Mouse (Mus musculus) ovary, adult 18-20 months (tissue): ENCODE measurements around the gene Kif5a.

ENCODE experiments used
- DNase-seq: peaks from one replicate; pipeline ENCODE4 v3.0.0; 2022; ENCODE audit warnings: low spot score, mixed read lengths

The Kif5a gene

GRCm38 (mm10) chr10:127190398-127191190 lies 72.6 kb downstream of the Kif5a start:
- DNase-seq = no peak

GRCm38 (mm10) chr10:127189651-127190381 lies 73.3 kb downstream of the Kif5a start, which contains the start of gene Arhgef25:
Gene Arhgef25 (minus strand): TSS chr10:127190083.
- peak; percentile 37 for DNase-seq

GRCm38 (mm10) chr10:127189116-127189650 lies 74.0 kb downstream of the Kif5a start:
- DNase-seq = no peak

GRCm38 (mm10) chr10:127188465-127189115 lies 74.6 kb downstream of the Kif5a start:
- no peak for DNase-seq

- no peak for DNase-seq
These were observed 75.1 kb downstream of the Kif5a start for GRCm38 (mm10) chr10:127188079-127188453.

- DNase-seq = no peak
These were observed 75.6 kb downstream of the Kif5a start for GRCm38 (mm10) chr10:127187371-127188078.

GRCm38 (mm10) chr10:127186451-127186850 lies 76.7 kb downstream of the Kif5a start:
- DNase-seq = no peak

GRCm38 (mm10) chr10:127185506-127185905 lies 77.6 kb downstream of the Kif5a start:
- no peak for DNase-seq

- DNase-seq = no peak
These were observed 78.0 kb downstream of the Kif5a start for GRCm38 (mm10) chr10:127185101-127185500.

GRCm38 (mm10) chr10:127183759-127184158 lies 79.4 kb downstream of the Kif5a start:
- no peak for DNase-seq

GRCm38 (mm10) chr10:127182624-127183023 lies 80.5 kb downstream of the Kif5a start:
- DNase-seq = no peak

- DNase-seq = no peak
These were observed 81.6 kb downstream of the Kif5a start for GRCm38 (mm10) chr10:127181566-127181965.

- no peak for DNase-seq
These were observed 82.5 kb downstream of the Kif5a start for GRCm38 (mm10) chr10:127180695-127181047.

GRCm38 (mm10) chr10:127179871-127180694 lies 83.1 kb downstream of the Kif5a start, which contains the start of gene Slc26a10:
Gene Slc26a10 (minus strand): TSS chr10:127180645.
- no peak for DNase-seq

- no peak for DNase-seq
These were observed 84.7 kb downstream of the Kif5a start for GRCm38 (mm10) chr10:127178286-127179027.

GRCm38 (mm10) chr10:127177719-127178118 lies 85.4 kb downstream of the Kif5a start:
- no peak for DNase-seq

GRCm38 (mm10) chr10:127177235-127177634 lies 85.9 kb downstream of the Kif5a start:
- no peak for DNase-seq

GRCm38 (mm10) chr10:127176756-127177155 lies 86.4 kb downstream of the Kif5a start:
- no peak for DNase-seq

GRCm38 (mm10) chr10:127176228-127176627 lies 86.9 kb downstream of the Kif5a start:
- DNase-seq = no peak
